Mouse (Mus musculus) kidney, postnatal 0 days (tissue): ENCODE results near the gene Ddo. TPM values are rescaled to one million over a fixed set of nuclear protein-coding genes. Genes with fewer than 3 reads are reported as not detected.

Source experiments
- ATAC-seq: fragments of 200-750 bp; cut with Nextera tagmentation; replicated peaks from 2 replicates; pipeline ENCODE4 v1.8.0; 2017; ENCODE audit warnings: low read depth, moderate number of reproducible peaks, moderate TSS enrichment, moderate library complexity; ENCODE audit not compliant: low FRiP score
- DNase-seq: peaks from one replicate; pipeline ENCODE4 v3.0.0-alpha.2; 2016; ENCODE audit warnings: low spot score
- H3K27ac ChIP-seq: fragments of 300-500 bp; sonication (generic); 2 replicates; pipeline ENCODE4 v1.5.1; 2014; ENCODE audit warnings: mild to moderate bottlenecking
- H3K27me3 ChIP-seq: fragments of 300-500 bp; sonication (generic); 2 replicates; pipeline ENCODE4 v1.6.1; 2014; ENCODE audit warnings: low read length, mixed read lengths; ENCODE audit not compliant: insufficient read depth
- H3K36me3 ChIP-seq: fragments of 300-500 bp; sonication (generic); 2 replicates; pipeline ENCODE4 v1.6.1; 2014; ENCODE audit warnings: low read length, mixed read lengths; ENCODE audit not compliant: insufficient read depth
- H3K4me1 ChIP-seq: fragments of 300-500 bp; sonication (generic); replicated peaks from 2 replicates; pipeline ENCODE4 v1.6.1; 2014; ENCODE audit warnings: antibody characterized with exemption, low read length, mixed read lengths; ENCODE audit not compliant: insufficient read depth
- H3K4me2 ChIP-seq: fragments of 300-500 bp; sonication (generic); 2 replicates; pipeline ENCODE4 v1.6.1; 2014; ENCODE audit warnings: mild to moderate bottlenecking, low read length, moderate library complexity, mixed read lengths
- H3K4me3 ChIP-seq: fragments of 300-500 bp; sonication (generic); replicated peaks from 2 replicates; pipeline ENCODE4 v1.5.1; 2014; ENCODE audit warnings: low read depth, low read length
- H3K9ac ChIP-seq: fragments of 300-500 bp; sonication (generic); 2 replicates; pipeline ENCODE4 v1.6.1; 2014; ENCODE audit warnings: low read depth, low read length
- H3K9me3 ChIP-seq: fragments of 300-500 bp; sonication (generic); replicated peaks from 2 replicates; pipeline ENCODE4 v1.6.1; 2016; ENCODE audit warnings: low read length, inconsistent platforms, mixed read lengths
- CTCF ChIP-seq: IDR thresholded peaks from 2 replicates; pipeline ENCODE4 v1.5.1; 2016; ENCODE audit warnings: antibody characterized with exemption, low read depth, mild to moderate bottlenecking, moderate library complexity
- WGBS: fragments of 180-500 bp; shearing (Covaris S2); extraction: QIAGEN DNeasy Blood & Tissue Kit; methylation state at CpG from one replicate; pipeline ENCODE4 v1.1.7; 2014; 5-methylcytosine and 5-hydroxymethylcytosine counted together
- polyA plus RNA-seq: library from polyadenylated mRNA; unstranded; fragments of >200 nt; fragmentation: Nextera tagmentation; extraction: Ambion mirVana; gene quantifications from 2 replicates; pipeline ENCODE4 v1.2.1, GENCODE M21; 2015

The Ddo gene
- polyA plus RNA-seq, 1 experiment from 2014 or later: 3.6 TPM

GRCm38 (mm10) chr10:40638823-40639819, 9.3 kb downstream of the Ddo start:
- Histone ChIP-seq H3K27ac (peak overlapping the region; percentile 68), H3K4me1 (peaks cover 8% of the 10 kb centered on the region; the same call in 1 of the 2 replicates), H3K9ac (no peak overlapping the region), H3K36me3 (no peaks in the 10 kb centered on the region), H3K4me3 (no peak overlapping the region), H3K9me3 (no peaks in the 10 kb centered on the region), H3K27me3 (no peaks in the 10 kb centered on the region), H3K4me2 (no peak overlapping the region; the same call in 1 of the 2 replicates)
- 32% methylated on average over 26 of the region's 26 CpGs for WGBS
- DNase-seq: peak; percentile 81
- ATAC-seq: peak; percentile 92
- TF ChIP-seq CTCF: peak; percentile 51

- no peak overlapping the region for H3K27ac ChIP-seq
- peaks cover 8% of the 10 kb centered on the region; the same call in 1 of the 2 replicates for H3K4me1 ChIP-seq
- ATAC-seq (no peak), DNase-seq (no peak)
- no peak overlapping the region for H3K4me3 ChIP-seq
- no peak overlapping the region for H3K9ac ChIP-seq
- no peaks in the 10 kb centered on the region for H3K27me3 ChIP-seq
- WGBS: 94% methylated on average over 4 of the region's 4 CpGs
- no peaks in the 10 kb centered on the region for H3K36me3 ChIP-seq
- H3K9me3 ChIP-seq: no peaks in the 10 kb centered on the region
- TF ChIP-seq CTCF: no peak
- H3K4me2 ChIP-seq: no peak overlapping the region
Observed at GRCm38 (mm10) chr10:40640406-40640805, 10.6 kb downstream of the Ddo start.

GRCm38 (mm10) chr10:40641901-40642300, 12.1 kb downstream of the Ddo start:
- no peaks in the 10 kb centered on the region for H3K36me3 ChIP-seq
- H3K4me1 ChIP-seq: peaks cover 8% of the 10 kb centered on the region; the same call in 1 of the 2 replicates
- DNase-seq (no peak), ATAC-seq (no peak)
- no peak for TF ChIP-seq CTCF
- no peaks in the 10 kb centered on the region for H3K27me3 ChIP-seq
- H3K9me3 ChIP-seq: no peaks in the 10 kb centered on the region
- no peak overlapping the region for H3K9ac ChIP-seq
- WGBS: 85% methylated on average over 7 of the region's 7 CpGs
- H3K4me2 ChIP-seq: no peak overlapping the region
- no peak overlapping the region for H3K4me3 ChIP-seq
- H3K27ac ChIP-seq: no peak overlapping the region

- TF ChIP-seq CTCF: no peak
Observed at GRCm38 (mm10) chr10:40643126-40643525, 13.3 kb downstream of the Ddo start.

GRCm38 (mm10) chr10:40644456-40644855, 14.6 kb downstream of the Ddo start:
- DNase-seq (no peak), ATAC-seq (no peak)
- 55% methylated on average over 9 of the region's 9 CpGs for WGBS

More at GRCm38 (mm10) chr10:40643126-40643525, 13.3 kb downstream of the Ddo start:
- H3K9ac ChIP-seq: no peak overlapping the region
- ATAC-seq: no peak
- DNase-seq: no peak
- H3K36me3 ChIP-seq: no peaks in the 10 kb centered on the region
- no peak overlapping the region for H3K27ac ChIP-seq
- peaks cover 3% of the 10 kb centered on the region; the same call in 1 of the 2 replicates for H3K4me1 ChIP-seq
- WGBS: 82% methylated on average over 5 of the region's 5 CpGs
- H3K4me3 ChIP-seq: no peak overlapping the region
- H3K9me3 ChIP-seq: no peaks in the 10 kb centered on the region
- H3K4me2 ChIP-seq: no peak overlapping the region
- H3K27me3 ChIP-seq: no peaks in the 10 kb centered on the region

GRCm38 (mm10) chr10:40645346-40645745, 15.5 kb downstream of the Ddo start:
- ATAC-seq (no peak), DNase-seq (no peak)
- Histone ChIP-seq H3K4me3 (no peak overlapping the region), H3K27ac (no peak overlapping the region), H3K9me3 (no peaks in the 10 kb centered on the region), H3K4me2 (no peak overlapping the region), H3K27me3 (no peaks in the 10 kb centered on the region), H3K36me3 (no peaks in the 10 kb centered on the region), H3K9ac (no peak overlapping the region), H3K4me1 (no peaks in the 10 kb centered on the region)
- WGBS: 91% methylated on average over 1 of the region's 1 CpGs
- TF ChIP-seq CTCF: no peak

More at GRCm38 (mm10) chr10:40644456-40644855, 14.6 kb downstream of the Ddo start:
- H3K9ac ChIP-seq: no peak overlapping the region
- no peaks in the 10 kb centered on the region for H3K4me1 ChIP-seq
- H3K4me2 ChIP-seq: no peak overlapping the region
- TF ChIP-seq CTCF: no peak
- H3K36me3 ChIP-seq: no peaks in the 10 kb centered on the region
- H3K27ac ChIP-seq: no peak overlapping the region
- H3K9me3 ChIP-seq: no peaks in the 10 kb centered on the region
- H3K4me3 ChIP-seq: no peak overlapping the region
- H3K27me3 ChIP-seq: no peaks in the 10 kb centered on the region
